Mouse (Mus musculus) midbrain, embryonic 10.5 days (tissue): ENCODE results near the gene Ubac1. TPM values are rescaled to one million over a fixed set of nuclear protein-coding genes. Genes with fewer than 3 reads are reported as not detected.
A peak's percentile ranks its signal among the peaks of the same experiment; 100 is the strongest.

Experiments
- DNase-seq: peaks from one replicate; pipeline ENCODE4 v3.0.0-alpha.2; 2017; ENCODE audit warnings: low spot score
- H3K27ac ChIP-seq: fragments of 300-500 bp; sonication (generic); replicated peaks from 2 replicates; pipeline ENCODE4 v1.5.1; 2016; ENCODE audit warnings: mild to moderate bottlenecking
- H3K27me3 ChIP-seq: fragments of 300-500 bp; sonication (generic); 2 replicates; pipeline ENCODE4 v1.6.1; 2016; ENCODE audit warnings: low read depth, mild to moderate bottlenecking; ENCODE audit not compliant: poor library complexity, severe bottlenecking
- H3K36me3 ChIP-seq: fragments of 300-500 bp; sonication (generic); 2 replicates; pipeline ENCODE4 v1.6.1; 2016; ENCODE audit warnings: mild to moderate bottlenecking, moderate library complexity
- H3K4me1 ChIP-seq: fragments of 300-500 bp; sonication (generic); 2 replicates; pipeline ENCODE4 v1.6.1; 2016
- H3K4me3 ChIP-seq: fragments of 300-500 bp; sonication (generic); 2 replicates; pipeline ENCODE4 v1.5.1; 2016; ENCODE audit warnings: mild to moderate bottlenecking, moderate library complexity
- H3K9me3 ChIP-seq: fragments of 300-500 bp; sonication (generic); replicated peaks from 2 replicates; pipeline ENCODE4 v1.6.1; 2016; ENCODE audit warnings: mild to moderate bottlenecking
- WGBS: fragments of 180-500 bp; shearing (Covaris S2); methylation state at CpG from one replicate; pipeline ENCODE4 v1.1.7; 2016; 5-methylcytosine and 5-hydroxymethylcytosine counted together
- polyA plus RNA-seq: library from polyadenylated mRNA; unstranded; fragments of >200 nt; fragmentation: Nextera tagmentation; extraction: Ambion mirVana; gene quantifications from 2 replicates; pipeline ENCODE4 v1.2.1, GENCODE M21; 2016

The Ubac1 gene
- polyA plus RNA-seq, result 87.4 and 89.5 TPM in 2 replicates

- 7% methylated on average over 50 of the region's 50 CpGs for WGBS
- H3K27me3 ChIP-seq, result no peaks in the 10 kb centered on the region
- H3K27ac ChIP-seq, result peak within 1 kb of the TSS; percentile 86
- DNase-seq, result peak; percentile 95
- H3K9me3 ChIP-seq, result no peaks in the 10 kb centered on the region
- H3K36me3 ChIP-seq, result no peaks in the 10 kb centered on the region
- H3K4me1 ChIP-seq, result peaks cover 20% of the 10 kb centered on the region
- peak within 1 kb of the TSS; percentile 80 for H3K4me3 ChIP-seq
Measured at GRCm38 (mm10) chr2:26021561-26022257, at the start of gene Ubac1. Ubac1 (minus strand) TSS chr2:26021747.

- Histone ChIP-seq H3K36me3 (no peaks in the 10 kb centered on the region), H3K4me1 (no peaks in the 10 kb centered on the region), H3K9me3 (no peaks in the 10 kb centered on the region), H3K4me3 (no peak overlapping the region), H3K27ac (no peak overlapping the region), H3K27me3 (no peaks in the 10 kb centered on the region)
- no peak for DNase-seq
- WGBS, result 93% methylated on average over 1 of the region's 1 CpGs
Measured at GRCm38 (mm10) chr2:26068592-26068991, 47.0 kb upstream of the Ubac1 start.

- no peak for DNase-seq
- H3K9me3 ChIP-seq, result no peaks in the 10 kb centered on the region
Measured at GRCm38 (mm10) chr2:26068175-26068574, 46.6 kb upstream of the Ubac1 start.

GRCm38 (mm10) chr2:26066527-26066926 is 45.0 kb upstream of the Ubac1 start:
- Histone ChIP-seq H3K27ac (no peak overlapping the region), H3K27me3 (no peaks in the 10 kb centered on the region), H3K4me1 (no peaks in the 10 kb centered on the region), H3K9me3 (no peaks in the 10 kb centered on the region), H3K4me3 (no peak overlapping the region), H3K36me3 (no peaks in the 10 kb centered on the region)
- 87% methylated on average over 14 of the region's 14 CpGs for WGBS
- no peak for DNase-seq

More at GRCm38 (mm10) chr2:26068175-26068574, 46.6 kb upstream of the Ubac1 start:
- Histone ChIP-seq H3K27me3 (no peaks in the 10 kb centered on the region), H3K36me3 (no peaks in the 10 kb centered on the region), H3K4me3 (no peak overlapping the region), H3K27ac (no peak overlapping the region), H3K4me1 (no peaks in the 10 kb centered on the region)
- 85% methylated on average over 7 of the region's 7 CpGs for WGBS

GRCm38 (mm10) chr2:26062742-26063427 is 41.3 kb upstream of the Ubac1 start:
- Histone ChIP-seq H3K4me3 (no peak overlapping the region), H3K9me3 (no peaks in the 10 kb centered on the region), H3K27ac (no peak overlapping the region), H3K4me1 (peaks cover 7% of the 10 kb centered on the region), H3K27me3 (no peaks in the 10 kb centered on the region), H3K36me3 (no peaks in the 10 kb centered on the region)
- 82% methylated on average over 13 of the region's 13 CpGs for WGBS
- DNase-seq, result no peak

- Histone ChIP-seq H3K36me3 (no peaks in the 10 kb centered on the region), H3K4me3 (no peak overlapping the region), H3K27ac (no peak overlapping the region), H3K4me1 (peaks cover 13% of the 10 kb centered on the region), H3K9me3 (no peaks in the 10 kb centered on the region), H3K27me3 (no peaks in the 10 kb centered on the region)
- DNase-seq, result no peak
- 82% methylated on average over 4 of the region's 4 CpGs for WGBS
Measured at GRCm38 (mm10) chr2:26062241-26062640, 40.7 kb upstream of the Ubac1 start.

GRCm38 (mm10) chr2:26061018-26061666 is 39.6 kb upstream of the Ubac1 start:
- Histone ChIP-seq H3K27ac (no peak overlapping the region), H3K36me3 (no peaks in the 10 kb centered on the region), H3K4me1 (peaks cover 14% of the 10 kb centered on the region), H3K27me3 (no peaks in the 10 kb centered on the region), H3K4me3 (no peak overlapping the region), H3K9me3 (no peaks in the 10 kb centered on the region)
- DNase-seq, result no peak
- 81% methylated on average over 21 of the region's 21 CpGs for WGBS

- no peaks in the 10 kb centered on the region for H3K27me3 ChIP-seq
- H3K4me3 ChIP-seq, result no peak overlapping the region
- peaks cover 14% of the 10 kb centered on the region for H3K4me1 ChIP-seq
- H3K9me3 ChIP-seq, result no peaks in the 10 kb centered on the region
- H3K36me3 ChIP-seq, result no peaks in the 10 kb centered on the region
- DNase-seq, result no peak
- no peak overlapping the region for H3K27ac ChIP-seq
- WGBS, result 90% methylated on average over 7 of the region's 7 CpGs
Measured at GRCm38 (mm10) chr2:26057053-26057452, 35.5 kb upstream of the Ubac1 start.

- Histone ChIP-seq H3K36me3 (no peaks in the 10 kb centered on the region), H3K4me1 (peaks cover 14% of the 10 kb centered on the region), H3K4me3 (no peak overlapping the region), H3K27ac (no peak overlapping the region), H3K9me3 (no peaks in the 10 kb centered on the region), H3K27me3 (no peaks in the 10 kb centered on the region)
- 79% methylated on average over 5 of the region's 5 CpGs for WGBS
- DNase-seq, result no peak
Measured at GRCm38 (mm10) chr2:26056226-26056625, 34.7 kb upstream of the Ubac1 start.

- Histone ChIP-seq H3K4me1 (peaks cover 11% of the 10 kb centered on the region), H3K27ac (no peak overlapping the region), H3K9me3 (no peaks in the 10 kb centered on the region), H3K36me3 (no peaks in the 10 kb centered on the region), H3K27me3 (no peaks in the 10 kb centered on the region), H3K4me3 (no peak overlapping the region)
- WGBS, result 54% methylated on average over 2 of the region's 2 CpGs
- DNase-seq, result no peak
Measured at GRCm38 (mm10) chr2:26055747-26056102, 34.2 kb upstream of the Ubac1 start.

- no peak overlapping the region for H3K27ac ChIP-seq
- H3K4me1 ChIP-seq, result peaks cover 11% of the 10 kb centered on the region
- WGBS, result 34% methylated on average over 8 of the region's 8 CpGs
- H3K36me3 ChIP-seq, result no peaks in the 10 kb centered on the region
- H3K4me3 ChIP-seq, result no peak overlapping the region
- H3K27me3 ChIP-seq, result no peaks in the 10 kb centered on the region
- no peaks in the 10 kb centered on the region for H3K9me3 ChIP-seq
- peak; percentile 77 for DNase-seq
Measured at GRCm38 (mm10) chr2:26055046-26055746, 33.6 kb upstream of the Ubac1 start.

GRCm38 (mm10) chr2:26052806-26053205 is 31.3 kb upstream of the Ubac1 start:
- H3K4me1 ChIP-seq, result peaks cover 6% of the 10 kb centered on the region
- H3K36me3 ChIP-seq, result no peaks in the 10 kb centered on the region
- H3K4me3 ChIP-seq, result no peak overlapping the region
- DNase-seq, result no peak
- H3K27me3 ChIP-seq, result no peaks in the 10 kb centered on the region
- no peaks in the 10 kb centered on the region for H3K9me3 ChIP-seq
- whole genome bisulfite sequencing, result 52% methylated on average over 4 of the region's 4 CpGs
- H3K27ac ChIP-seq, result no peak overlapping the region
